Mouse (Mus musculus): ENCODE data around the gene Stk33. TPM values are rescaled to one million over a fixed set of nuclear protein-coding genes. Genes with fewer than 3 reads are reported as not detected.

Gene Stk33
- polyA plus RNA-seq (2015; fragmentation: Nextera tagmentation; extraction: Ambion mirVana): 5.0 and 6.0 TPM in 2 replicates

GRCm38 (mm10) chr7:109438781-109439591 lies at the start of gene Stk33:
Gene Stk33 (minus strand): TSS chr7:109439081.
- peaks cover 15% of the 10 kb centered on the region; the same call in 1 of the 2 replicates for H3K4me1 ChIP-seq (replicated peaks; ENCODE audit: control insufficient read depth, insufficient read depth, low read length)
- no peak within 1 kb of the TSS; the same call in 1 of the 2 replicates for H3K27ac ChIP-seq (ENCODE audit: low read length)
- peak within 1 kb of the TSS; percentile 90 for H3K4me2 ChIP-seq (ENCODE audit: low read depth, low read length)
- under 1% methylated on average over 62 of the region's 62 CpGs for WGBS
- H3K9me3 ChIP-seq (ENCODE audit: control insufficient read depth, low read length): no peaks in the 10 kb centered on the region
- H3K9ac ChIP-seq (ENCODE audit: low read length): peak within 1 kb of the TSS; percentile 68
- H3K27me3 ChIP-seq (ENCODE audit: control insufficient read depth, insufficient read depth, low read depth, low read length): peaks cover 24% of the 10 kb centered on the region
- no peaks in the 10 kb centered on the region for H3K36me3 ChIP-seq (ENCODE audit: control insufficient read depth, insufficient read depth, low read length)
- peak; percentile 79 for ATAC-seq (ENCODE audit: low read depth)
- peak within 1 kb of the TSS; percentile 52 for H3K4me3 ChIP-seq (ENCODE audit: low read length)

- H3K4me1 ChIP-seq (replicated peaks; ENCODE audit: control insufficient read depth, insufficient read depth, low read length): no peaks in the 10 kb centered on the region
- no peaks in the 10 kb centered on the region for H3K27me3 ChIP-seq (ENCODE audit: control insufficient read depth, insufficient read depth, low read depth, low read length)
- no peaks in the 10 kb centered on the region for H3K9me3 ChIP-seq (ENCODE audit: control insufficient read depth, low read length)
- H3K4me3 ChIP-seq (ENCODE audit: low read length): no peak overlapping the region
- H3K36me3 ChIP-seq (ENCODE audit: control insufficient read depth, insufficient read depth, low read length): no peaks in the 10 kb centered on the region
- 57% methylated on average over 5 of the region's 5 CpGs for WGBS
- H3K9ac ChIP-seq (ENCODE audit: low read length): no peak overlapping the region
- H3K27ac ChIP-seq (ENCODE audit: low read length): no peak overlapping the region
- H3K4me2 ChIP-seq (ENCODE audit: low read depth, low read length): no peak overlapping the region
- ATAC-seq (ENCODE audit: low read depth): no peak
Observed at GRCm38 (mm10) chr7:109484221-109484620, 45.3 kb upstream of the Stk33 start.

- H3K27me3 ChIP-seq (ENCODE audit: control insufficient read depth, insufficient read depth, low read depth, low read length): no peaks in the 10 kb centered on the region
- H3K36me3 ChIP-seq (ENCODE audit: control insufficient read depth, insufficient read depth, low read length): no peaks in the 10 kb centered on the region
- H3K4me1 ChIP-seq (replicated peaks; ENCODE audit: control insufficient read depth, insufficient read depth, low read length): no peaks in the 10 kb centered on the region
- no peak overlapping the region for H3K27ac ChIP-seq (ENCODE audit: low read length)
- 0 out of 2 replicates have a peak, but pooled peaks have one; percentile 43 for ATAC-seq (ENCODE audit: low read depth)
- H3K4me2 ChIP-seq (ENCODE audit: low read depth, low read length): 0 out of 2 replicates have a peak overlapping the region, but pooled peaks have one; percentile 0
- no peak overlapping the region for H3K4me3 ChIP-seq (ENCODE audit: low read length)
- H3K9me3 ChIP-seq (ENCODE audit: control insufficient read depth, low read length): no peaks in the 10 kb centered on the region
- no peak overlapping the region for H3K9ac ChIP-seq (ENCODE audit: low read length)
- WGBS: 26% methylated on average over 7 of the region's 7 CpGs
Observed at GRCm38 (mm10) chr7:109480765-109481197, 41.9 kb upstream of the Stk33 start.

- Histone ChIP-seq H3K4me2 (ENCODE audit: low read depth, low read length) (no peak overlapping the region), H3K4me3 (ENCODE audit: low read length) (no peak overlapping the region), H3K27me3 (ENCODE audit: control insufficient read depth, insufficient read depth, low read depth, low read length) (no peaks in the 10 kb centered on the region), H3K4me1 (replicated peaks; ENCODE audit: control insufficient read depth, insufficient read depth, low read length) (no peaks in the 10 kb centered on the region), H3K27ac (ENCODE audit: low read length) (no peak overlapping the region), H3K9me3 (ENCODE audit: control insufficient read depth, low read length) (no peaks in the 10 kb centered on the region), H3K36me3 (ENCODE audit: control insufficient read depth, insufficient read depth, low read length) (no peaks in the 10 kb centered on the region), H3K9ac (ENCODE audit: low read length) (no peak overlapping the region)
- WGBS: 52% methylated on average over 3 of the region's 3 CpGs
- ATAC-seq (ENCODE audit: low read depth): no peak
Observed at GRCm38 (mm10) chr7:109477926-109478325, 39.0 kb upstream of the Stk33 start.

- Histone ChIP-seq H3K4me3 (ENCODE audit: low read length) (no peak overlapping the region), H3K9ac (ENCODE audit: low read length) (no peak overlapping the region), H3K4me2 (ENCODE audit: low read depth, low read length) (no peak overlapping the region), H3K36me3 (ENCODE audit: control insufficient read depth, insufficient read depth, low read length) (no peaks in the 10 kb centered on the region), H3K27ac (ENCODE audit: low read length) (no peak overlapping the region), H3K27me3 (ENCODE audit: control insufficient read depth, insufficient read depth, low read depth, low read length) (no peaks in the 10 kb centered on the region), H3K4me1 (replicated peaks; ENCODE audit: control insufficient read depth, insufficient read depth, low read length) (no peaks in the 10 kb centered on the region), H3K9me3 (ENCODE audit: control insufficient read depth, low read length) (no peaks in the 10 kb centered on the region)
- ATAC-seq (ENCODE audit: low read depth): no peak
- WGBS: 62% methylated on average over 4 of the region's 4 CpGs
Observed at GRCm38 (mm10) chr7:109470700-109471099, 31.8 kb upstream of the Stk33 start.

GRCm38 (mm10) chr7:109468262-109468701 lies 29.4 kb upstream of the Stk33 start:
- no peak overlapping the region for H3K27ac ChIP-seq (ENCODE audit: low read length)
- no peak overlapping the region for H3K4me3 ChIP-seq (ENCODE audit: low read length)
- no peak overlapping the region for H3K4me2 ChIP-seq (ENCODE audit: low read depth, low read length)
- no peaks in the 10 kb centered on the region for H3K27me3 ChIP-seq (ENCODE audit: control insufficient read depth, insufficient read depth, low read depth, low read length)
- H3K36me3 ChIP-seq (ENCODE audit: control insufficient read depth, insufficient read depth, low read length): no peaks in the 10 kb centered on the region
- ATAC-seq (ENCODE audit: low read depth): 0 out of 2 replicates have a peak, but pooled peaks have one; percentile 36
- 35% methylated on average over 6 of the region's 6 CpGs for WGBS
- no peak overlapping the region for H3K9ac ChIP-seq (ENCODE audit: low read length)
- H3K4me1 ChIP-seq (replicated peaks; ENCODE audit: control insufficient read depth, insufficient read depth, low read length): no peaks in the 10 kb centered on the region
- no peaks in the 10 kb centered on the region for H3K9me3 ChIP-seq (ENCODE audit: control insufficient read depth, low read length)

- Histone ChIP-seq H3K4me2 (ENCODE audit: low read depth, low read length) (no peak overlapping the region), H3K4me3 (ENCODE audit: low read length) (no peak overlapping the region), H3K4me1 (replicated peaks; ENCODE audit: control insufficient read depth, insufficient read depth, low read length) (no peaks in the 10 kb centered on the region), H3K9me3 (ENCODE audit: control insufficient read depth, low read length) (no peaks in the 10 kb centered on the region), H3K27me3 (ENCODE audit: control insufficient read depth, insufficient read depth, low read depth, low read length) (no peaks in the 10 kb centered on the region), H3K27ac (ENCODE audit: low read length) (no peak overlapping the region), H3K9ac (ENCODE audit: low read length) (no peak overlapping the region), H3K36me3 (ENCODE audit: control insufficient read depth, insufficient read depth, low read length) (no peaks in the 10 kb centered on the region)
- WGBS: 25% methylated on average over 2 of the region's 2 CpGs
- no peak; the same call in 1 of the 2 replicates for ATAC-seq (ENCODE audit: low read depth)
Observed at GRCm38 (mm10) chr7:109467591-109467990, 28.7 kb upstream of the Stk33 start.

GRCm38 (mm10) chr7:109460698-109461097 lies 21.8 kb upstream of the Stk33 start:
- no peaks in the 10 kb centered on the region for H3K27me3 ChIP-seq (ENCODE audit: control insufficient read depth, insufficient read depth, low read depth, low read length)
- no peak for ATAC-seq (ENCODE audit: low read depth)
- H3K9me3 ChIP-seq (ENCODE audit: control insufficient read depth, low read length): no peaks in the 10 kb centered on the region
- H3K4me3 ChIP-seq (ENCODE audit: low read length): no peak overlapping the region
- H3K36me3 ChIP-seq (ENCODE audit: control insufficient read depth, insufficient read depth, low read length): no peaks in the 10 kb centered on the region
- WGBS: 79% methylated on average over 8 of the region's 8 CpGs
- no peak overlapping the region for H3K9ac ChIP-seq (ENCODE audit: low read length)
- H3K27ac ChIP-seq (ENCODE audit: low read length): no peak overlapping the region
- H3K4me2 ChIP-seq (ENCODE audit: low read depth, low read length): no peak overlapping the region
- no peaks in the 10 kb centered on the region for H3K4me1 ChIP-seq (replicated peaks; ENCODE audit: control insufficient read depth, insufficient read depth, low read length)

GRCm38 (mm10) chr7:109456563-109456962 lies 17.7 kb upstream of the Stk33 start:
- H3K9ac ChIP-seq (ENCODE audit: low read length): no peak overlapping the region
- no peak overlapping the region for H3K4me3 ChIP-seq (ENCODE audit: low read length)
- ATAC-seq (ENCODE audit: low read depth): no peak
- no peak overlapping the region for H3K27ac ChIP-seq (ENCODE audit: low read length)
- no peaks in the 10 kb centered on the region for H3K4me1 ChIP-seq (replicated peaks; ENCODE audit: control insufficient read depth, insufficient read depth, low read length)
- H3K4me2 ChIP-seq (ENCODE audit: low read depth, low read length): no peak overlapping the region
- H3K9me3 ChIP-seq (ENCODE audit: control insufficient read depth, low read length): no peaks in the 10 kb centered on the region
- 52% methylated on average over 6 of the region's 6 CpGs for WGBS
- H3K27me3 ChIP-seq (ENCODE audit: control insufficient read depth, insufficient read depth, low read depth, low read length): no peaks in the 10 kb centered on the region
- no peaks in the 10 kb centered on the region for H3K36me3 ChIP-seq (ENCODE audit: control insufficient read depth, insufficient read depth, low read length)

Data from lung, embryonic 16.5 days (tissue).